Comparison of ENCODE assay signal across 22 mouse cellular contexts in the genomic region with DNA sequence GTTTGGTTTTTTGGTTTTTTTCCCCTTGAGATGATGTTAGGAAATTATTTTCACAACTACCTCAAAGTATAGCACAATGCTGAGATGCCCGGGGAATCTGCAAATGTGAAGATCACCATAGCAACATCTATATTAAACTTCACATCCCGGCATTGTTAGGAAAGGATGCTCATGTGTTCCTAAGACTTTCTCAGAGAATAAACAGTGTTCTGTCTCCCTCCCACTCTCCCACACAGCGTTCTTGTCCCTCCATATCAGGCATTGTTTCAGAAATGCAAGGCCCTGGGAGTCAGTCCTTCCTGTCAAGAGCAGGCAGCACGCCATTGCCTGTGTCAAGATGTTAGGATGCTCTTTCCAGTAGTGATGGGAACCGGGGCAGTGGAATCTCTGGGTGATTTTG. TPM values are rescaled to one million over a fixed set of nuclear protein-coding genes. Genes with fewer than 3 reads are reported as not detected.
DNase-seq lines count a peak whose midpoint lies in the region; ATAC-seq and TF ChIP-seq lines count a peak whose summit lies in the region.
"Had no signal": no experiment of that assay in that cellular context is flagged by ENCODE, and none has a peak within 500 bp of the region (broad histone marks: within the 10 kb centered on the region; RNA-seq: fewer than 3 reads in every experiment).

No protein-coding gene starts in this region.

- no peaks in the 10 kb centered on the region for H3K9me3 ChIP-seq in forebrain, embryonic 15.5 days
- no peaks in the 10 kb centered on the region for H3K9me3 ChIP-seq in forebrain, embryonic 11.5 days (ENCODE audit: control insufficient read depth, low read length)
- no peaks in the 10 kb centered on the region for H3K9me3 ChIP-seq in kidney, embryonic 14.5 days (ENCODE audit: control insufficient read depth, low read length)
- H3K9me3 ChIP-seq: embryonic facial prominence, embryonic 10.5 days; G1E; heart, embryonic 13.5 days had no signal

- H3K4me2 ChIP-seq in forebrain, embryonic 15.5 days (replicated peaks), result no peak overlapping the region
- no peak overlapping the region for H3K4me2 ChIP-seq in forebrain, embryonic 11.5 days (ENCODE audit: low read depth, low read length, severe bottlenecking)
- no peak overlapping the region for H3K4me2 ChIP-seq in kidney, embryonic 14.5 days (replicated peaks; ENCODE audit: low read depth, low read length)
- H3K4me2 ChIP-seq: heart, embryonic 13.5 days had no signal

- no peaks in the 10 kb centered on the region for H3K4me1 ChIP-seq in forebrain, embryonic 15.5 days
- no peaks in the 10 kb centered on the region for H3K4me1 ChIP-seq in forebrain, embryonic 11.5 days (replicated peaks; ENCODE audit: control insufficient read depth, insufficient read depth, low read length)
- H3K4me1 ChIP-seq in kidney, embryonic 14.5 days (ENCODE audit: control insufficient read depth, insufficient read depth, low read length), result no peaks in the 10 kb centered on the region
- H3K4me1 ChIP-seq: embryonic facial prominence, embryonic 10.5 days; heart, embryonic 13.5 days had no signal

- no peak for DNase-seq in forebrain, embryonic 11.5 days (ENCODE audit: low spot score)
- DNase-seq in layer of hippocampus, adult 2 months (ENCODE audit: low spot score in 2 of 2), result no peak
- DNase-seq in layer of hippocampus, adult 8-10 months (ENCODE audit: low spot score in 2 of 2), result no peak
- peak; percentile 45 for DNase-seq in right cerebral cortex, postnatal 25 days
- no peak for DNase-seq in right cerebral cortex, postnatal 36 days (ENCODE audit: low spot score in 2 of 2)
- DNase-seq: adrenal gland, adult 8-10 months; adrenal gland, postnatal 36 days; B cell, adult 2 months; cerebellum, adult 11 months; cerebellum, adult 9-10 months; cerebellum, postnatal 25 days; gastrocnemius, postnatal 36 days; heart, adult 11 months; heart, postnatal 36 days had no signal

- 65% methylated on average over 5 of the region's 5 CpGs for WGBS in forebrain, embryonic 15.5 days
- 80% methylated on average over 5 of the region's 5 CpGs for WGBS in forebrain, embryonic 11.5 days
- 73% methylated on average over 5 of the region's 5 CpGs for WGBS in kidney, embryonic 14.5 days

- no peak overlapping the region for H3K4me3 ChIP-seq in forebrain, embryonic 15.5 days
- no peak overlapping the region for H3K4me3 ChIP-seq in forebrain, embryonic 11.5 days (ENCODE audit: low read depth, low read length)
- H3K4me3 ChIP-seq in layer of hippocampus, adult 2 months, result no peak overlapping the region
- H3K4me3 ChIP-seq in kidney, embryonic 14.5 days (ENCODE audit: low read length), result no peak overlapping the region
- H3K4me3 ChIP-seq: embryonic facial prominence, embryonic 10.5 days; heart, embryonic 13.5 days had no signal

- no peaks in the 10 kb centered on the region for H3K27me3 ChIP-seq in forebrain, embryonic 15.5 days
- no peaks in the 10 kb centered on the region for H3K27me3 ChIP-seq in forebrain, embryonic 11.5 days (ENCODE audit: control insufficient read depth, insufficient read depth, low read length)
- no peaks in the 10 kb centered on the region; the same call in 1 of the 2 replicates for H3K27me3 ChIP-seq in kidney, embryonic 14.5 days (ENCODE audit: control insufficient read depth, insufficient read depth, low read length)
- H3K27me3 ChIP-seq: heart, embryonic 13.5 days had no signal

- H3K9ac ChIP-seq in forebrain, embryonic 15.5 days (replicated peaks), result no peak overlapping the region
- H3K9ac ChIP-seq in forebrain, embryonic 11.5 days (ENCODE audit: low read length), result no peak overlapping the region
- H3K9ac ChIP-seq in kidney, embryonic 14.5 days (ENCODE audit: low read depth, low read length), result no peak overlapping the region
- H3K9ac ChIP-seq: heart, embryonic 13.5 days had no signal

- TF ChIP-seq CTCF in layer of hippocampus, adult 2 months (conservative IDR thresholded peaks at IDR 0.05), result no peak

- H3K27ac ChIP-seq in forebrain, embryonic 15.5 days (replicated peaks), result peak overlapping the region; percentile 38; the same call in 1 of the 2 replicates
- H3K27ac ChIP-seq in forebrain, embryonic 11.5 days (ENCODE audit: low read depth, low read length), result no peak overlapping the region
- peak overlapping the region; percentile 36; the same call in 1 of the 2 replicates for H3K27ac ChIP-seq in layer of hippocampus, adult 2 months
- no peak overlapping the region for H3K27ac ChIP-seq in kidney, embryonic 14.5 days (ENCODE audit: low read depth, low read length)
- H3K27ac ChIP-seq: embryonic facial prominence, embryonic 10.5 days; heart, embryonic 13.5 days; hindbrain, postnatal 0 days had no signal

- H3K36me3 ChIP-seq in forebrain, embryonic 15.5 days, result no peaks in the 10 kb centered on the region
- H3K36me3 ChIP-seq in forebrain, embryonic 11.5 days (ENCODE audit: control insufficient read depth, insufficient read depth, low read length), result no peaks in the 10 kb centered on the region
- H3K36me3 ChIP-seq in kidney, embryonic 14.5 days (ENCODE audit: control insufficient read depth, insufficient read depth, low read length), result no peaks in the 10 kb centered on the region
- H3K36me3 ChIP-seq: embryonic facial prominence, embryonic 10.5 days; heart, embryonic 13.5 days had no signal

- ATAC-seq in forebrain, embryonic 15.5 days (replicated peaks), result no peak
- no peak for ATAC-seq in forebrain, embryonic 11.5 days (replicated peaks; ENCODE audit: low FRiP score)
- ATAC-seq in kidney, embryonic 14.5 days (ENCODE audit: low FRiP score, low TSS enrichment), result no peak
- ATAC-seq: CD4-positive, CD25-positive, alpha-beta regulatory T cell, adult 4 months; forebrain, embryonic 16.5 days; hindbrain, postnatal 0 days had no signal

RNA-seq across cellular contexts. Expression of a gene that starts 51.7 kb away (rescaled TPM):
- 8.3 and 9.4 TPM in 2 replicates for polyA plus RNA-seq in forebrain, embryonic 15.5 days (2015; fragmentation: Nextera tagmentation; extraction: Ambion mirVana)
- polyA plus RNA-seq in forebrain, embryonic 11.5 days (2014; fragmentation: Nextera tagmentation; extraction: Ambion mirVana), result 2.3 and 2.4 TPM in 2 replicates
- total RNA-seq in layer of hippocampus, adult 2 months (2021), result 10 to 100 TPM; 40.6 to 48.6 TPM
- total RNA-seq in layer of hippocampus, adult 8-10 months (2022), result 10 to 100 TPM; 34.6 to 44.3 (median 41.9) TPM
- 2.0 and 2.7 TPM in 2 replicates for polyA plus RNA-seq in kidney, embryonic 14.5 days (2014; fragmentation: Nextera tagmentation; extraction: Ambion mirVana)

Comparison
In these comparisons a context has a peak if more than half of its experiments do, and no peak if none do; other contexts are left out.
1. H3K27ac ChIP-seq: peak in forebrain, embryonic 15.5 days (single experiment) and layer of hippocampus, adult 2 months (single experiment); none in forebrain, embryonic 11.5 days (single experiment) and kidney, embryonic 14.5 days (single experiment).